Mouse (Mus musculus) right cerebral cortex, adult 18-20 months (tissue): ENCODE measurements at regions not wholly inside any gene's neighbourhood (a gene's known extent, or its start where the extent isn't known, plus 50 kb on each side); places are given as distances from the start of the nearest gene placed in this dataset.

ENCODE experiments used
- DNase-seq: peaks from one replicate; pipeline ENCODE4 v3.0.0; 2022; ENCODE audit warnings: mixed read lengths

GRCm38 (mm10) chr15:8903651-8904050 lies 64.1 kb upstream of the Ranbp3l start:
- no peak for DNase-seq

- no peak for DNase-seq
Observed at GRCm38 (mm10) chr15:8897487-8898158, 70.1 kb upstream of the Ranbp3l start.

- no peak for DNase-seq
Observed at GRCm38 (mm10) chr15:8896856-8897255, 70.9 kb upstream of the Ranbp3l start.

- peak; percentile 41 for DNase-seq
Observed at GRCm38 (mm10) chr15:8896391-8896790, 71.4 kb upstream of the Ranbp3l start.

- no peak for DNase-seq
Observed at GRCm38 (mm10) chr15:8885585-8885984, 82.2 kb upstream of the Ranbp3l start.

- DNase-seq = no peak
Observed at GRCm38 (mm10) chr15:8884608-8885467, 82.9 kb upstream of the Ranbp3l start.

- DNase-seq = no peak
Observed at GRCm38 (mm10) chr15:8882880-8883539, 84.7 kb upstream of the Ranbp3l start.

GRCm38 (mm10) chr15:8874884-8875493 lies 92.8 kb upstream of the Ranbp3l start:
- DNase-seq = peak; percentile 8

- DNase-seq = no peak
Observed at GRCm38 (mm10) chr15:8868021-8868420, 99.7 kb upstream of the Ranbp3l start.

- DNase-seq = no peak
Observed at GRCm38 (mm10) chr15:8867160-8867891, 100.4 kb upstream of the Ranbp3l start.

GRCm38 (mm10) chr15:8865089-8865933 lies 102.4 kb upstream of the Ranbp3l start:
- DNase-seq = no peak

- no peak for DNase-seq
Observed at GRCm38 (mm10) chr15:8856419-8857084, 111.2 kb upstream of the Ranbp3l start.

GRCm38 (mm10) chr15:8855511-8855910 lies 112.2 kb upstream of the Ranbp3l start:
- no peak for DNase-seq

- DNase-seq = no peak
Observed at GRCm38 (mm10) chr15:8854336-8854735, 113.4 kb upstream of the Ranbp3l start.

GRCm38 (mm10) chr15:8850996-8851395 lies 116.8 kb upstream of the Ranbp3l start:
- no peak for DNase-seq

GRCm38 (mm10) chr15:8849413-8849812 lies 118.3 kb upstream of the Ranbp3l start:
- no peak for DNase-seq

- DNase-seq = no peak
Observed at GRCm38 (mm10) chr15:8842129-8842528, 125.6 kb upstream of the Ranbp3l start.

- DNase-seq = no peak
Observed at GRCm38 (mm10) chr15:8839462-8839861, 128.3 kb upstream of the Ranbp3l start.

GRCm38 (mm10) chr15:8834151-8834550 lies 123.6 kb upstream of the Slc1a3 start:
- no peak for DNase-seq

- no peak for DNase-seq
Observed at GRCm38 (mm10) chr15:8832970-8833369, 122.4 kb upstream of the Slc1a3 start.
